Mouse (Mus musculus): ENCODE data around the gene Tgm3.

The Tgm3 gene

DNA sequence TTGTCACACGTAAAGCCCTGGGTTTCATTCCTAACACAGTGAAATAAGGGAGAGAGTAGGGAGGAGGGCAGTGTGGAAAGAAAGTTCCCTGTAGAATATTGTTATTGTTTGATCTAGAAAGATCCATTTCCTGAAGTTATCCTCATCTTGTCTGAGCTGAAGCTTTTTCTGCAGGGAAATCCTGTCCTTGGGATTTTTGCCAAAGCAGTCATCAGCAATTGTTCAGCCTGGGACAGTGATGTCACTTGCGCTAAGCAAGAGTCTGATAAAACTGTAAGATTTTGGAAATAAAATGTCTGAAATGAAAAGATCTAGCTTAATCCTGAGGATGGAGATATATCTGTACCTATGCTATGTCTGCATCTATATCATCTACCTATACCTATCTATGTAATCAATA, 58.2 kb downstream of the Tgm3 start:
- no peak for DNase-seq (ENCODE audit: low spot score)
